Mouse (Mus musculus) neural tube, embryonic 14.5 days (tissue): ENCODE results near the gene Nol7. TPM values are rescaled to one million over a fixed set of nuclear protein-coding genes. Genes with fewer than 3 reads are reported as not detected.

ENCODE experiments used
- ATAC-seq: fragments of 200-750 bp; cut with Nextera tagmentation; 2 replicates; pipeline ENCODE4 v1.8.0; 2017; ENCODE audit warnings: low read depth, mild to moderate bottlenecking, moderate TSS enrichment, moderate library complexity
- H3K27ac ChIP-seq: fragments of 300-500 bp; sonication (generic); 2 replicates; pipeline ENCODE4 v1.5.1; 2014; ENCODE audit warnings: low read depth, mild to moderate bottlenecking, control low read depth, low read length, moderate library complexity, mixed read lengths
- H3K27me3 ChIP-seq: fragments of 300-500 bp; sonication (generic); 2 replicates; pipeline ENCODE4 v1.6.1; 2014; ENCODE audit warnings: low read length; ENCODE audit not compliant: control insufficient read depth, insufficient read depth
- H3K36me3 ChIP-seq: fragments of 300-500 bp; sonication (generic); 2 replicates; pipeline ENCODE4 v1.6.1; 2014; ENCODE audit warnings: low read length, mixed read lengths; ENCODE audit not compliant: control insufficient read depth, insufficient read depth
- H3K4me1 ChIP-seq: fragments of 300-500 bp; sonication (generic); 2 replicates; pipeline ENCODE4 v1.6.1; 2014; ENCODE audit warnings: low read length; ENCODE audit not compliant: control insufficient read depth, insufficient read depth
- H3K4me2 ChIP-seq: fragments of 300-500 bp; sonication (generic); 2 replicates; pipeline ENCODE4 v1.6.1; 2014; ENCODE audit warnings: mild to moderate bottlenecking, low read depth, low read length, control low read depth
- H3K4me3 ChIP-seq: fragments of 300-500 bp; sonication (generic); 2 replicates; pipeline ENCODE4 v1.5.1; 2014; ENCODE audit warnings: low read depth, low read length, control low read depth, mixed read lengths
- H3K9ac ChIP-seq: fragments of 300-500 bp; sonication (generic); replicated peaks from 2 replicates; pipeline ENCODE4 v1.6.1; 2014; ENCODE audit warnings: low read depth, mild to moderate bottlenecking, control low read depth, low read length, mixed read lengths
- H3K9me3 ChIP-seq: fragments of 300-500 bp; sonication (generic); 2 replicates; pipeline ENCODE4 v1.6.1; 2016; ENCODE audit warnings: low read length; ENCODE audit not compliant: control insufficient read depth
- WGBS: fragments of 180-500 bp; shearing (Covaris S2); extraction: QIAGEN DNeasy Blood & Tissue Kit; methylation state at CpG from one replicate; pipeline ENCODE4 v1.1.7; 2014; 5-methylcytosine and 5-hydroxymethylcytosine counted together
- polyA plus RNA-seq: library from polyadenylated mRNA; unstranded; fragments of >200 nt; fragmentation: Nextera tagmentation; extraction: Ambion mirVana; gene quantifications from 2 replicates; pipeline ENCODE4 v1.2.1, GENCODE M21; 2014

The Nol7 gene
- polyA plus RNA-seq, 1 experiment from 2014 or later = 197 TPM

DNA sequence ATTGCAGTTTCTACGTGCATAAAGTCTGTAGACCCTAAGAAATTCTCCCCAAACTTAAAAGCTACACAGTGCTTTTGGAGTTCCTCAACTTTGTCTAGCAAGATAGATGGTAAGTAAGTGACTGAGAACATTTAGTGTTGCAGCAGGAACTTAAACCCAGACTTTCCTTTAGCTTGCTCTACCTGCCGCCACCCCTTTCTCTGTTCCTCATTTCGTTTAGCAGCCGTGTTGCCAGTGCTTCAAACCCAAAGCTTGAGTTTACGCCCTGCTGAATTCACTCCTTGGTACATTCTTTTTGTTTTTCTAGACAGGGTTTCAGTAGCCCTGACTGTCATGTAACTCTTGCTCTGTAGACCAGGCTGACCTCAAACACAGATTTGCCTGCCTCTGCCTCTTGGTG lies 1.4 kb downstream of the Nol7 start:
- no peak overlapping the region for H3K9ac ChIP-seq
- H3K4me1 ChIP-seq = peaks cover 10% of the 10 kb centered on the region; the same call in 1 of the 2 replicates
- H3K27me3 ChIP-seq = no peaks in the 10 kb centered on the region
- H3K4me2 ChIP-seq = peak overlapping the region; percentile 73; the same call in 1 of the 2 replicates
- no peak for ATAC-seq
- no peak overlapping the region for H3K4me3 ChIP-seq
- no peak overlapping the region for H3K27ac ChIP-seq
- 91% methylated on average over 5 of the region's 5 CpGs for WGBS
- no peaks in the 10 kb centered on the region for H3K9me3 ChIP-seq
- H3K36me3 ChIP-seq = peaks cover 19% of the 10 kb centered on the region

DNA sequence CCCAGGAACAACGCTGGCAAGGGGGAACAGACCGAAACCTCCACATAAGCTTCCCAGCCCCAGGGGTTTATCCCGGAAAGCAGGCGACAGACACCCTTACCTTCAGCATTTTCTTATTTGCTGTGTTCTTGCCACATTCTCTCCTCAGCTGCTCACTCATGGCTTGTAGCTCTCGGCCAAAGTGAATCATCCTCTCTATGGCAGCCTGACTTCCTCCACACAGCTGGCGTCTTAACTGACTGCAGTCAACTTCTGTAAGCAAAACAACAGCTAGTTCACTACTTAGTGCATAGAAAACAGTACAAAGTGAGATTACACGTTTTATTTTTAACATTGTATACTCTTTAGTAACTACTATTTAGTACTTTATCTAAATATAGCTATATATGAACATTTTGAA lies 14.1 kb downstream of the Nol7 start:
- H3K4me1 ChIP-seq = no peaks in the 10 kb centered on the region
- no peak for ATAC-seq
- WGBS = 91% methylated on average over 7 of the region's 7 CpGs

DNA sequence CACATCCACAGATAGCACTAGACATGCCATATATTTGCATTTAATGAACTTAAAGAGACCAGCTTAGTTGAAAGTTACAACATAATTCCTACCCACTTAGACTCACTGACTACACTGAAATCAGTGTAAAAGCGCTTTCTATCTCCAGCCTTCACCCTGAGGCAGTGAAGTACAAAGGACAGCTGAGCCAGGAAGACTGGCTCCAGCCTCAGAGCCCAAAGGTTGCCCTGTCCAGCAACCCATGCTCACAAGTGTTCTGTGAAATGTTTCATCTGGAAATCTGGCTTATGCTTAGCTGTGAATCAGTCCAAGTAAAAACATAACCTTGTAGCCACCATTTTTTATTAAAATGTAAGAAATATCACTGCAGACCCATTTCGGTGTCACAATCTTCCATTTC lies 15.4 kb downstream of the Nol7 start:
- Histone ChIP-seq H3K27ac (no peak overlapping the region), H3K9me3 (no peaks in the 10 kb centered on the region), H3K27me3 (no peaks in the 10 kb centered on the region), H3K9ac (no peak overlapping the region), H3K36me3 (peaks cover 20% of the 10 kb centered on the region), H3K4me2 (no peak overlapping the region), H3K4me3 (no peak overlapping the region), H3K4me1 (no peaks in the 10 kb centered on the region)
- WGBS = 90% methylated on average over 2 of the region's 2 CpGs
- no peak for ATAC-seq

More for the DNA sequence above, 14.1 kb downstream of the Nol7 start:
- Histone ChIP-seq H3K4me3 (no peak overlapping the region), H3K9me3 (no peaks in the 10 kb centered on the region), H3K4me2 (no peak overlapping the region), H3K27me3 (no peaks in the 10 kb centered on the region), H3K9ac (no peak overlapping the region), H3K36me3 (peaks cover 21% of the 10 kb centered on the region), H3K27ac (no peak overlapping the region)

DNA sequence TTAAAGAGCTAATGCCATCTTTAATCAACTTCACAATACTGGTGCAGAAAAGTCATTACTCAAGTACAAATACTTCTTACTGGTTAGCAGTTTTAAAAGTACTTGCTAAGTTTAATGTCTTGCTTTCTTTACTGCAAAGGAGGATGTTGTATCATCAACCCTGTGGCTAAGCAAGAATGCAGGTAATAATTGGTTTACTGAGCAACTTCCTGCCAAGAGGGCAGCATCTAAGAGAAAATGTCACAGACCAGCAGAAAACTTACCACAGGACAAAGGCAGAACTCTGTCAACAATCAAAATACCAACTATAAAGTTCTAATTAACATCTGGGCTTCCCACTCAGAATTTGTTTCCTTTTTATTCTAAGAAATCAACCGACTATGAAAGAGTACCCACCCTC lies 17.1 kb downstream of the Nol7 start:
- 84% methylated on average over 1 of the region's 1 CpGs for whole genome bisulfite sequencing
- no peak overlapping the region for H3K4me2 ChIP-seq

DNA sequence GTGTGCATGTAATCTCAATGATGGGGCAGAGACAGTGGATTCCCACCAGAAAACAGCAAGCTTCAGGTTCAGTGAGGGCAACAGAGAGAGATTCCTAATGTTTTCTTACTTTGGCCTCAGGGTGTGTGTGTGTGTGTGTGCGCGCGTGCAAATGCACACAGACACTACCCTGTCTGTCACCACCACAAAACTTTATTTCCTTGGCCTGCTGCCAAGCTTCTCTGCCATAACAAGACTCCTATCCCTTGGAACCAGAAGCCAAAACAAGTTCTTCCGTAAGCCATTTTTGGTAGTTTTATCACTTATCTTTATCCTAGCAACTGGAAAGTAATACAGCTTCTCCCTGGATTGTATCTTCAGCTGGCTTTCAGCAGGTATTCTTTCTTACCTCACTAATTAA lies 30.2 kb downstream of the Nol7 start:
- H3K36me3 ChIP-seq = no peaks in the 10 kb centered on the region
- no peak overlapping the region for H3K27ac ChIP-seq
- H3K4me1 ChIP-seq = no peaks in the 10 kb centered on the region
- H3K4me3 ChIP-seq = no peak overlapping the region
- WGBS = 81% methylated on average over 4 of the region's 4 CpGs
- no peaks in the 10 kb centered on the region for H3K9me3 ChIP-seq
- H3K4me2 ChIP-seq = no peak overlapping the region
- H3K27me3 ChIP-seq = no peaks in the 10 kb centered on the region
- no peak overlapping the region for H3K9ac ChIP-seq
- ATAC-seq = no peak

More for the DNA sequence above, 17.1 kb downstream of the Nol7 start:
- Histone ChIP-seq H3K27me3 (no peaks in the 10 kb centered on the region), H3K9ac (no peak overlapping the region), H3K4me3 (no peak overlapping the region), H3K36me3 (peaks cover 21% of the 10 kb centered on the region), H3K9me3 (no peaks in the 10 kb centered on the region), H3K27ac (no peak overlapping the region), H3K4me1 (no peaks in the 10 kb centered on the region)
- ATAC-seq = no peak

DNA sequence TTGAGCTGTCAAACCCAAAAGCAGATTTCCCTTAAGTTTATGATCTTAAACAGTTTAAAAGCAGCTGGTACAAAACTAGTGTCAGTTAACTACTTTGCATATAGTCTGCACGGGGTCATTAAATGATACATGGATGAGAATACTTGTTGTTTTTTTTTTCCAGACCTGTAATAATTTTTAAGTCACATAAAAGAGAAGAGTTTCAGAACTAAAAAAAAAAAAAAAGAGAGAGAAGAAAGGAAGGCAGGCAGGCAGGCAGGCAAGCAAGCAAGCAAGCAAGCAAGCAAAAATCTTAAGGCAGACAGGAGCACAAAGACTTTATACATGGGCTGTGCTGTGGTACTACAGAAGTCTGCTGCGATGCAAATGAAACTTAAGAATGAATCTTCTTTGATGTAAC lies 35.2 kb downstream of the Nol7 start:
- Histone ChIP-seq H3K4me2 (no peak overlapping the region), H3K4me3 (no peak overlapping the region), H3K4me1 (no peaks in the 10 kb centered on the region), H3K27me3 (no peaks in the 10 kb centered on the region), H3K27ac (no peak overlapping the region), H3K9me3 (no peaks in the 10 kb centered on the region), H3K9ac (no peak overlapping the region), H3K36me3 (no peaks in the 10 kb centered on the region)
- ATAC-seq = no peak
- 85% methylated on average over 2 of the region's 2 CpGs for WGBS

DNA sequence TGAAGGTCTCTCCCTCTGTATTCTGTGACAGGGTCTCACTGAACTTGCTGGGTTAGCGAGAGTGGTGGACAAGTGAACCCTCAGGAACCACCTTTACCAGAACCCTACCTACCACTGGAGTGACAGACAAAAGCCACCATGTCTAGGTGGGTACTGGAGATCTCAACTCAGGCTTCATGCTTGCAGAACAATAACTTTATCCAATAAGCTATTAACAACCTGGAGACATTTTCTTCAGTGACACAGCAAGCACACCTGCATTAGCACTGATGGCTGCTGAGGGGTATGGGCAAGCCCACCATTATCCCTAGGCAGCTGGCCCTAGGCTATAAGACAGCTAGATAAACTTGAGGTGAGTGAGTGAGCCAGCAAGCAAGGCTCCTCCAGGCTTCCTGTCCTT lies 42.2 kb downstream of the Nol7 start:
- H3K4me1 ChIP-seq = no peaks in the 10 kb centered on the region
- H3K27ac ChIP-seq = no peak overlapping the region
- no peak overlapping the region for H3K9ac ChIP-seq
- no peak overlapping the region for H3K4me3 ChIP-seq
- H3K27me3 ChIP-seq = no peaks in the 10 kb centered on the region
- no peaks in the 10 kb centered on the region for H3K36me3 ChIP-seq
- H3K4me2 ChIP-seq = no peak overlapping the region
- no peaks in the 10 kb centered on the region for H3K9me3 ChIP-seq
- ATAC-seq = no peak
- WGBS = 94% methylated on average over 1 of the region's 1 CpGs

GRCm38 (mm10) chr13:43442551-43442950 lies 44.4 kb downstream of the Nol7 start:
- Histone ChIP-seq H3K4me2 (no peak overlapping the region), H3K9me3 (no peaks in the 10 kb centered on the region), H3K9ac (no peak overlapping the region), H3K4me1 (no peaks in the 10 kb centered on the region), H3K36me3 (no peaks in the 10 kb centered on the region), H3K4me3 (no peak overlapping the region), H3K27ac (no peak overlapping the region), H3K27me3 (no peaks in the 10 kb centered on the region)
- WGBS = 91% methylated on average over 1 of the region's 1 CpGs
- no peak for ATAC-seq

- Histone ChIP-seq H3K36me3 (no peaks in the 10 kb centered on the region), H3K9me3 (no peaks in the 10 kb centered on the region), H3K4me3 (no peak overlapping the region), H3K4me2 (no peak overlapping the region), H3K9ac (no peak overlapping the region), H3K27ac (no peak overlapping the region), H3K27me3 (no peaks in the 10 kb centered on the region), H3K4me1 (no peaks in the 10 kb centered on the region)
- ATAC-seq = no peak
- WGBS = 93% methylated on average over 4 of the region's 4 CpGs
Measured at GRCm38 (mm10) chr13:43443706-43444105, 45.5 kb downstream of the Nol7 start.

GRCm38 (mm10) chr13:43444717-43445116 lies 46.5 kb downstream of the Nol7 start:
- Histone ChIP-seq H3K9me3 (no peaks in the 10 kb centered on the region), H3K27me3 (no peaks in the 10 kb centered on the region), H3K36me3 (no peaks in the 10 kb centered on the region), H3K4me3 (no peak overlapping the region), H3K4me2 (no peak overlapping the region), H3K27ac (no peak overlapping the region), H3K4me1 (no peaks in the 10 kb centered on the region), H3K9ac (no peak overlapping the region)
- ATAC-seq = no peak
- 89% methylated on average over 3 of the region's 3 CpGs for WGBS
